Mouse (Mus musculus) megakaryocyte-erythroid progenitor cell, adult 5-6 weeks (primary cell): ENCODE data around the gene Ccng2. TPM values are rescaled to one million over a fixed set of nuclear protein-coding genes. Genes with fewer than 3 reads are reported as not detected.

ENCODE experiments used
- ATAC-seq: replicated peaks from 2 replicates; pipeline ENCODE4 v1.8.0; 2016; ENCODE audit warnings: mild to moderate bottlenecking, inconsistent platforms; ENCODE audit not compliant: severe bottlenecking, poor library complexity, low FRiP score, low TSS enrichment
- total RNA-seq, 2 experiments: library from RNA; stranded (forward) in 1 of 2; stranded (reverse) in 1 of 2; fragments of 200-1000, 215-1000 nt in 1 of 2; fragments of >200 nt in 1 of 2; fragmentation: Nextera tagmentation in 1 of 2; gene quantifications; 2 replicates each; pipeline ENCODE4 v1.2.3; 2014 to 2017

Ccng2 gene
- total RNA-seq, 2 experiments from 2014 or later: 13.6 to 15.3 TPM

GRCm38 (mm10) chr5:93323320-93324001, 56.4 kb downstream of the Ccng2 start:
- peak; percentile 58; the same call in 1 of the 2 replicates for ATAC-seq

Other genes with a start within 250 kb of the Ccng2 start
- gene Sowahb, start 222.2 kb upstream of the Ccng2 start, total RNA-seq (2014; fragmentation: Nextera tagmentation): not detected in 2 replicates
- not detected in 2 replicates for gene Sowahb, start 222.2 kb upstream of the Ccng2 start, total RNA-seq (2017)
- 44.5 and 60.0 TPM in 2 replicates for gene Sept11, start 173.8 kb upstream of the Ccng2 start, total RNA-seq (2014; fragmentation: Nextera tagmentation)
- gene Sept11, start 173.8 kb upstream of the Ccng2 start, total RNA-seq (2017): 37.3 and 38.7 TPM in 2 replicates
- 104 and 113 TPM in 2 replicates for gene Ccni, start 60.8 kb upstream of the Ccng2 start, total RNA-seq (2014; fragmentation: Nextera tagmentation)
- 115 and 124 TPM in 2 replicates for gene Ccni, start 60.8 kb upstream of the Ccng2 start, total RNA-seq (2017)
- 1.8 TPM in 1 of 2 replicates, not detected in the other for gene 2010109A12Rik, start 60.7 kb upstream of the Ccng2 start, total RNA-seq (2014; fragmentation: Nextera tagmentation)
- gene 2010109A12Rik, start 60.7 kb upstream of the Ccng2 start, total RNA-seq (2017): not detected in 2 replicates